Mouse (Mus musculus) frontal cortex, adult 2 months (tissue): ENCODE measurements around the gene Ppan. TPM values are rescaled to one million over a fixed set of nuclear protein-coding genes. Genes with fewer than 3 reads are reported as not detected.

Experiments
- DNase-seq, 2 experiments: peaks; one replicate each; pipeline ENCODE4 v3.0.0; 2022; ENCODE audit warnings: low spot score in 1 of 2; ENCODE audit errors: extremely low spot score in 1 of 2
- polyA plus RNA-seq: library from polyadenylated mRNA; depleted of rRNA; stranded (reverse); fragments of >200 nt; gene quantifications from 2 replicates; pipeline ENCODE4 v1.2.3, GENCODE M21; 2012; rRNA removed

Ppan gene
- polyA plus RNA-seq, 1 experiment: 48.3 TPM

GRCm38 (mm10) chr9:20909948-20910347 lies 22.0 kb downstream of the Ppan start:
- peak; percentile 49 to 50 for DNase-seq

GRCm38 (mm10) chr9:20916160-20916559 lies 28.2 kb downstream of the Ppan start:
- no peak for DNase-seq

GRCm38 (mm10) chr9:20923258-20923657 lies 35.3 kb downstream of the Ppan start:
- DNase-seq: no peak

Other genes starting within 250 kb of the Ppan start
- 497 and 499 TPM in 2 replicates for gene Ubl5, start 245.3 kb upstream of the Ppan start, polyA plus RNA-seq
- gene Fbxl12, start 243.4 kb upstream of the Ppan start, polyA plus RNA-seq: 29.3 and 29.9 TPM in 2 replicates
- gene Pin1, start 236.1 kb upstream of the Ppan start, polyA plus RNA-seq: 38.9 and 42.4 TPM in 2 replicates
- 126 and 152 TPM in 2 replicates for gene Olfm2, start 141.8 kb upstream of the Ppan start, polyA plus RNA-seq
- 1.7 and 2.5 TPM in 2 replicates for gene Col5a3, start 73.1 kb upstream of the Ppan start, polyA plus RNA-seq
- not detected in 2 replicates for gene Rdh8, start 69.7 kb upstream of the Ppan start, polyA plus RNA-seq
- 227 and 254 TPM in 2 replicates for gene A230050P20Rik, start 19.5 kb upstream of the Ppan start, polyA plus RNA-seq
- gene Angptl6, start 8.4 kb upstream of the Ppan start, polyA plus RNA-seq: 11.5 and 13.6 TPM in 2 replicates
- 115 and 117 TPM in 2 replicates for gene Eif3g, start 10.4 kb downstream of the Ppan start, polyA plus RNA-seq
- gene Dnmt1, start 71.7 kb downstream of the Ppan start, polyA plus RNA-seq: 40.6 and 41.2 TPM in 2 replicates
- 1.8 TPM in 2 replicates for gene S1pr2, start 88.6 kb downstream of the Ppan start, polyA plus RNA-seq
- 114 and 131 TPM in 2 replicates for gene Mrpl4, start 114.6 kb downstream of the Ppan start, polyA plus RNA-seq
- 2.9 and 3.5 TPM in 2 replicates for gene Icam1, start 127.8 kb downstream of the Ppan start, polyA plus RNA-seq
- 3.3 TPM in 2 replicates for gene Icam4, start 141.2 kb downstream of the Ppan start, polyA plus RNA-seq
- 220 and 241 TPM in 2 replicates for gene Icam5, start 143.9 kb downstream of the Ppan start, polyA plus RNA-seq
- gene Zglp1, start 178.9 kb downstream of the Ppan start, polyA plus RNA-seq: not detected in 2 replicates
- gene Gm49373, start 184.9 kb downstream of the Ppan start, polyA plus RNA-seq: 1.6 and 2.5 TPM in 2 replicates
- 123 and 124 TPM in 2 replicates for gene Fdx1l, start 185.4 kb downstream of the Ppan start, polyA plus RNA-seq
- gene Gm38431, start 203.8 kb downstream of the Ppan start, polyA plus RNA-seq: 1.4 and 1.7 TPM in 2 replicates
- gene Raver1, start 203.8 kb downstream of the Ppan start, polyA plus RNA-seq: 27.9 and 28.2 TPM in 2 replicates
- 16.5 and 19.1 TPM in 2 replicates for gene Tyk2, start 243.1 kb downstream of the Ppan start, polyA plus RNA-seq